Mouse (Mus musculus) erythroblast, embryonic 14.5 days (primary cell): ENCODE measurements at regions not wholly inside any gene's neighbourhood (a gene's known extent, or its start where the extent isn't known, plus 50 kb on each side); places are given as distances from the start of the nearest gene placed in this dataset.

Experiments
- GATA1 ChIP-seq: IDR thresholded peaks from 2 replicates; pipeline ENCODE4 v1.6.1; 2012; ENCODE audit warnings: low read length, inconsistent platforms, mixed read lengths
- TAL1 ChIP-seq: IDR thresholded peaks from 3 replicates; pipeline ENCODE4 v1.6.1; 2012; ENCODE audit warnings: low read length, inconsistent platforms, mixed read lengths

DNA sequence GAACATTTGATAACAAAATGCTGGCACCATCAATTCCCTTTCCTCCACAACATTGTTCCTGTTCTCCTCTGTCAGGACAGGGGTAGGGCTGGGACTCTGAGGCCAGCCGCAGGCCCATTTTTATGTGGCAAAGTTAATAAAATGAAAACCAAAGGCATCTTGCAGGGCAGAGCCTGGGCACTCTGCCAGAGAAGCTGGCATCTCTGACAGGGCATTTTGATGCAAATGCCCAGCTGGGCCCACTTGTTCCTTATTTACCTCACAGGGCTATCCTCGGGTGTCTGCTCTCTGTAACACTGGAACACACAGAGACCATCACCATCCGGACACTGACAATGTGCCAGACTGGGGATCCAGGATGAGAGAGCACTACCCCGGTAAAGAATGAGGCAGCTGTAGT, 80.7 kb downstream of the Lmo4 start:
- TF ChIP-seq GATA1 = no peak
- no peak for TF ChIP-seq TAL1
